Comparison of ENCODE assay signal across 8 mouse cellular contexts in the genomic region with DNA sequence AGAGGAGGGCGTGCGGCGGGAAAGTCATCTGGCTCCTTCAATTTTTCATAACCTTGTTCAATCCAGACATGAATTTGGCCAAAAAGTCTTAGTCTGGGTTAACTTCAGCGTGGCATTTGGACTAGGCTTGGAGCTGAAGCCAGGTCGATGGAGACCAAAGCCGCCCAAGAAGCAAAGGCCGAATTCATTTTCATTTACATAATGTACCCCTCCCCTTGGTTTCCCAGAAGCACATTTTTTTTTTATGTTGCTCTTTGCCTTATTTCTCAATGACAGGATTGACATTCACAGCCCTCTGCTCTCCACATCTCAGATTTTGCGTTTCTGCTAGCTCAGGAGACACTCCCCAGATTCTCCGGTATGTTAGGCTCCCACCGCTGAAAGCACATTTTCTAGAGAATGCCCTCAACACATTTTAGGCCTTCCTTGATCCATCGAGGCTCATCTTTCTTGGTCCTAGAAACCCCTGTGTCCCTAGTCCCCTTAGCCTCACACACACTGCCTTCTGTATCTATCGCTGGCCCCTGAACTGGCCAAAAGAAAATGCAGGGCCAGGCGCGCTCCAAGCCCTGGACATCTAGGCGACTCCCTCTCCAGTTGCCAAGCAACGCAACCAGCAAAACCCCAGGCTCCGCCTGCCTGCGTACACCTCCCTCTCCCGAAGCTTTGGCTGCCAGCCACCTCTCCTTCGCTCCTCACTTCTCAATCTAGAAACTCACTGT. TPM values are rescaled to one million over a fixed set of nuclear protein-coding genes. Genes with fewer than 3 reads are reported as not detected.
DNase-seq lines count a peak whose midpoint lies in the region; ATAC-seq and TF ChIP-seq lines count a peak whose summit lies in the region.

No protein-coding gene starts in this region.

- DNase-seq in spleen, adult 2 months (ENCODE audit: low read depth in 1 of 2, low spot score in 2 of 2) = no peak
- no peak for DNase-seq in spleen, postnatal 4 days (ENCODE audit: low spot score in 2 of 2)
- peak; percentile 92 for DNase-seq in kidney, postnatal 14 days
- peak; percentile 15 for DNase-seq in liver, embryonic 13.5 days
- DNase-seq in thymus, postnatal 10 days (ENCODE audit: low spot score in 2 of 2) = no peak

- H3K27ac ChIP-seq in spleen, adult 2 months (ENCODE audit: insufficient read depth, low read length) = no peak overlapping the region
- peak overlapping the region; percentile 85 for H3K27ac ChIP-seq in forebrain, embryonic 12.5 days
- H3K27ac ChIP-seq in heart, embryonic 15.5 days = peak overlapping the region; percentile 68
- H3K27ac ChIP-seq in liver, embryonic 13.5 days = no peak overlapping the region
- H3K27ac ChIP-seq in neural tube, embryonic 12.5 days = no peak overlapping the region

- peaks cover 23% of the 10 kb centered on the region for H3K27me3 ChIP-seq in spleen, adult 2 months (ENCODE audit: control insufficient read depth, insufficient read depth, low read length)
- peaks cover 11% of the 10 kb centered on the region for H3K27me3 ChIP-seq in forebrain, embryonic 12.5 days
- no peaks in the 10 kb centered on the region for H3K27me3 ChIP-seq in heart, embryonic 15.5 days
- H3K27me3 ChIP-seq in liver, embryonic 13.5 days = peaks cover 70% of the 10 kb centered on the region
- peaks cover 9% of the 10 kb centered on the region; the same call in 1 of the 2 replicates for H3K27me3 ChIP-seq in neural tube, embryonic 12.5 days (replicated peaks)

- H3K9me3 ChIP-seq in forebrain, embryonic 12.5 days = no peaks in the 10 kb centered on the region
- no peaks in the 10 kb centered on the region for H3K9me3 ChIP-seq in heart, embryonic 15.5 days (replicated peaks)
- H3K9me3 ChIP-seq in liver, embryonic 13.5 days (replicated peaks) = no peaks in the 10 kb centered on the region
- no peaks in the 10 kb centered on the region for H3K9me3 ChIP-seq in neural tube, embryonic 12.5 days

- no peaks in the 10 kb centered on the region for H3K36me3 ChIP-seq in spleen, adult 2 months (ENCODE audit: control insufficient read depth, insufficient read depth, low read length)
- H3K36me3 ChIP-seq in forebrain, embryonic 12.5 days (replicated peaks) = no peaks in the 10 kb centered on the region
- H3K36me3 ChIP-seq in heart, embryonic 15.5 days = no peaks in the 10 kb centered on the region
- no peaks in the 10 kb centered on the region for H3K36me3 ChIP-seq in liver, embryonic 13.5 days
- no peaks in the 10 kb centered on the region for H3K36me3 ChIP-seq in neural tube, embryonic 12.5 days

- H3K9ac ChIP-seq in forebrain, embryonic 12.5 days = peak overlapping the region; percentile 50; the same call in 1 of the 2 replicates
- H3K9ac ChIP-seq in heart, embryonic 15.5 days = peak overlapping the region; percentile 38
- H3K9ac ChIP-seq in liver, embryonic 13.5 days = no peak overlapping the region
- H3K9ac ChIP-seq in neural tube, embryonic 12.5 days = peak overlapping the region; percentile 55

- TF ChIP-seq POLR2A in spleen, adult 2 months (IDR thresholded peaks at IDR 0.05; ENCODE audit: low read depth, low read length) = no peak

- no peaks in the 10 kb centered on the region for H3K4me1 ChIP-seq in spleen, adult 2 months (ENCODE audit: control insufficient read depth, insufficient read depth, insufficient read length)
- peaks cover 78% of the 10 kb centered on the region for H3K4me1 ChIP-seq in forebrain, embryonic 12.5 days
- peaks cover 77% of the 10 kb centered on the region for H3K4me1 ChIP-seq in heart, embryonic 15.5 days (replicated peaks)
- H3K4me1 ChIP-seq in liver, embryonic 13.5 days (replicated peaks) = peaks cover 45% of the 10 kb centered on the region
- peaks cover 56% of the 10 kb centered on the region for H3K4me1 ChIP-seq in neural tube, embryonic 12.5 days

- H3K4me2 ChIP-seq in forebrain, embryonic 12.5 days = peak overlapping the region; percentile 85
- peak overlapping the region; percentile 95 for H3K4me2 ChIP-seq in heart, embryonic 15.5 days
- peak overlapping the region; percentile 65 for H3K4me2 ChIP-seq in liver, embryonic 13.5 days
- peak overlapping the region; percentile 84 for H3K4me2 ChIP-seq in neural tube, embryonic 12.5 days (replicated peaks)

- H3K4me3 ChIP-seq in spleen, adult 2 months (ENCODE audit: extremely low read depth, insufficient read depth, insufficient read length) = peak overlapping the region; percentile 47; the same call in 1 of the 2 replicates
- H3K4me3 ChIP-seq in forebrain, embryonic 12.5 days (replicated peaks) = peak overlapping the region; percentile 59
- peak overlapping the region; percentile 75 for H3K4me3 ChIP-seq in heart, embryonic 15.5 days
- H3K4me3 ChIP-seq in liver, embryonic 13.5 days (replicated peaks) = peak overlapping the region; percentile 46
- peak overlapping the region; percentile 47 for H3K4me3 ChIP-seq in neural tube, embryonic 12.5 days

- peak; percentile 57 for ATAC-seq in forebrain, embryonic 12.5 days (ENCODE audit: low FRiP score)
- ATAC-seq in heart, embryonic 15.5 days (replicated peaks; ENCODE audit: insufficient number of reproducible peaks, insufficient read depth, low FRiP score, low read depth) = peak; percentile 58
- ATAC-seq in liver, embryonic 13.5 days (ENCODE audit: low read depth) = peak; percentile 49
- ATAC-seq in neural tube, embryonic 12.5 days (ENCODE audit: low FRiP score, low read depth) = peak; percentile 37

- WGBS in spleen, adult 2 months = 2% methylated on average over 20 of the region's 20 CpGs
- WGBS in forebrain, embryonic 12.5 days = under 1% methylated on average over 20 of the region's 20 CpGs
- WGBS in heart, embryonic 15.5 days = 1% methylated on average over 20 of the region's 20 CpGs
- WGBS in liver, embryonic 13.5 days (ENCODE audit: insufficient replicate concordance) = 2% methylated on average over 20 of the region's 20 CpGs
- WGBS in neural tube, embryonic 12.5 days = under 1% methylated on average over 20 of the region's 20 CpGs

- no peak for TF ChIP-seq CTCF in spleen, adult 2 months (IDR thresholded peaks at IDR 0.05; ENCODE audit: extremely low read depth, insufficient read depth, insufficient read length, insufficient replicate concordance)

RNA-seq across cellular contexts. Expression of a gene that starts 3.9 kb away (rescaled TPM):
- polyA plus RNA-seq in spleen, adult 2 months (2012; rRNA removed) = 8.8 and 10.7 TPM in 2 replicates
- polyA plus RNA-seq in forebrain, embryonic 12.5 days (2016; fragmentation: Nextera tagmentation; extraction: Ambion mirVana) = 55.5 and 60.0 TPM in 2 replicates
- polyA plus RNA-seq in heart, embryonic 15.5 days (2015; fragmentation: Nextera tagmentation; extraction: Ambion mirVana) = 79.0 and 101 TPM in 2 replicates
- polyA plus RNA-seq in liver, embryonic 13.5 days (2015; fragmentation: Nextera tagmentation; extraction: Ambion mirVana) = 3.7 and 4.7 TPM in 2 replicates
- polyA plus RNA-seq in neural tube, embryonic 12.5 days (2016; fragmentation: Nextera tagmentation; extraction: Ambion mirVana) = 128 and 150 TPM in 2 replicates

RNA-seq across cellular contexts. Expression of a gene that starts 46.5 kb away (rescaled TPM):
- 7.5 and 22.8 TPM in 2 replicates for polyA plus RNA-seq in spleen, adult 2 months (2012; rRNA removed)
- polyA plus RNA-seq in forebrain, embryonic 12.5 days (2016; fragmentation: Nextera tagmentation; extraction: Ambion mirVana) = 427 and 524 TPM in 2 replicates
- polyA plus RNA-seq in heart, embryonic 15.5 days (2015; fragmentation: Nextera tagmentation; extraction: Ambion mirVana) = 44.4 and 85.9 TPM in 2 replicates
- 5.2 TPM in 2 replicates for polyA plus RNA-seq in liver, embryonic 13.5 days (2015; fragmentation: Nextera tagmentation; extraction: Ambion mirVana)
- 410 and 431 TPM in 2 replicates for polyA plus RNA-seq in neural tube, embryonic 12.5 days (2016; fragmentation: Nextera tagmentation; extraction: Ambion mirVana)

Comparison
In these comparisons a context has a peak if more than half of its experiments do, and no peak if none do; other contexts are left out.
1. DNase-seq: peak in kidney, postnatal 14 days (single experiment) and liver, embryonic 13.5 days (single experiment); none in spleen, adult 2 months (0 of 2), spleen, postnatal 4 days (0 of 2) and thymus, postnatal 10 days (0 of 2).
2. H3K27ac ChIP-seq: peak in forebrain, embryonic 12.5 days (single experiment) and heart, embryonic 15.5 days (single experiment); none in spleen, adult 2 months (single experiment), liver, embryonic 13.5 days (single experiment) and neural tube, embryonic 12.5 days (single experiment).
3. Peak in every context shown above with its lines, with median percentiles within 50 percentile points of each other: H3K4me3 ChIP-seq, ATAC-seq and H3K4me2 ChIP-seq.